Mouse (Mus musculus) olfactory bulb, adult 2 months (tissue): ENCODE measurements around the gene Apbb2.
A peak's percentile ranks its signal among the peaks of the same experiment; 100 is the strongest.

Experiments used
- CTCF ChIP-seq: fragments of 200-500 bp; IDR thresholded peaks from 2 replicates; pipeline ENCODE4 v1.5.1; 2012; ENCODE audit warnings: low read depth, mild to moderate bottlenecking, low read length, moderate library complexity; ENCODE audit not compliant: insufficient read depth
- POLR2A ChIP-seq: fragments of 200-500 bp; IDR thresholded peaks from 2 replicates; pipeline ENCODE4 v1.6.1; 2012; ENCODE audit warnings: mild to moderate bottlenecking, low read depth, low read length, moderate library complexity; ENCODE audit not compliant: insufficient read depth

DNA sequence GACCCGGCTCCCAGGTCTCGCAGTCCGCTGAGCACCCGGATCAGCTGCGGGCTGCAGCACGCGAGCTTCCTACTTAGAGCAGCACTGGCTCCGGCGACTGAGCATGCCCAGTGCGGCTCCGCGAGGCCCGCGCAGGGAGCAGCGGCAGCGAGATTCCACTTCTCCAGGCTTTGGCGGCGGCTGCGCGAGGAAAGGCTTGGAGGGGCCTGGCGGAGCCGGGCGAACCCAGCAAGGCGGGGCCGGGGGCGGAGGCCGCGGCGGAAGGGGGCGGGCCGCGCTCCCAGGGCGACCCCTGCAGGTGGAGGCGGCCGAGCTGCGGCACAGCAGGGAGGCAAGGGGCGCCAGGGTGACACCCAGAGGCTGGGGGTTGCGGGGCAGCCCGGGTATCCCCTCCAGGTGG, at the start of gene Apbb2:
- TF ChIP-seq CTCF, result peak; percentile 70
- TF ChIP-seq POLR2A, result peak; percentile 72
